Mouse (Mus musculus) adrenal gland, postnatal 14 days (tissue): Measurements from ENCODE around the gene Nrxn2. TPM values are rescaled to one million over a fixed set of nuclear protein-coding genes. Genes with fewer than 3 reads are reported as not detected.

Experiments
- DNase-seq: peaks from one replicate; pipeline ENCODE4 v3.0.0; 2021; ENCODE audit warnings: mixed read lengths
- total RNA-seq: library from RNA; stranded (reverse); gene quantifications from 2 replicates; pipeline ENCODE4 v1.2.3, GENCODE M21; 2021

The Nrxn2 gene
- total RNA-seq, 1 experiment from 2014 or later, result 7.8 TPM

- no peak for DNase-seq
Observed at GRCm38 (mm10) chr19:6416124-6416770, 2.3 kb upstream of the Nrxn2 start.

GRCm38 (mm10) chr19:6416894-6417761, 1.4 kb upstream of the Nrxn2 start:
- no peak for DNase-seq

GRCm38 (mm10) chr19:6418984-6419692, 607 bp downstream of the Nrxn2 start:
- no peak for DNase-seq

- DNase-seq, result no peak
Observed at GRCm38 (mm10) chr19:6419805-6420310, 1.3 kb downstream of the Nrxn2 start.

GRCm38 (mm10) chr19:6420481-6421210, 2.1 kb downstream of the Nrxn2 start:
- no peak for DNase-seq

GRCm38 (mm10) chr19:6421211-6421590, 2.7 kb downstream of the Nrxn2 start:
- no peak for DNase-seq

- no peak for DNase-seq
Observed at GRCm38 (mm10) chr19:6422014-6422413, 3.5 kb downstream of the Nrxn2 start.

GRCm38 (mm10) chr19:6423241-6423640, 4.7 kb downstream of the Nrxn2 start:
- DNase-seq, result no peak

- no peak for DNase-seq
Observed at GRCm38 (mm10) chr19:6424137-6424881, 5.8 kb downstream of the Nrxn2 start.

GRCm38 (mm10) chr19:6425595-6425994, 7.1 kb downstream of the Nrxn2 start:
- DNase-seq, result no peak

- DNase-seq, result peak; percentile 79
Observed at GRCm38 (mm10) chr19:6426703-6427500, 8.4 kb downstream of the Nrxn2 start.

- DNase-seq, result peak; percentile 73
Observed at GRCm38 (mm10) chr19:6427653-6428434, 9.3 kb downstream of the Nrxn2 start.

- DNase-seq, result peak; percentile 26
Observed at GRCm38 (mm10) chr19:6428501-6429200, 10.1 kb downstream of the Nrxn2 start.

GRCm38 (mm10) chr19:6443016-6443415, 24.5 kb downstream of the Nrxn2 start:
- no peak for DNase-seq

GRCm38 (mm10) chr19:6445761-6446423, 27.4 kb downstream of the Nrxn2 start:
- no peak for DNase-seq

GRCm38 (mm10) chr19:6446736-6447437, 28.4 kb downstream of the Nrxn2 start:
- DNase-seq, result peak; percentile 66

- DNase-seq, result no peak
Observed at GRCm38 (mm10) chr19:6448752-6449151, 30.2 kb downstream of the Nrxn2 start.

GRCm38 (mm10) chr19:6449841-6450240, 31.3 kb downstream of the Nrxn2 start:
- DNase-seq, result no peak
